ENCODE assay signal across 16 mouse cellular contexts in genomic region chr12:110993226-110993625, GRCm38 (mm10). TPM values are rescaled to one million over a fixed set of nuclear protein-coding genes. Genes with fewer than 3 reads are reported as not detected.
A peak's percentile ranks its signal among the peaks of the same experiment; 100 is the strongest.
DNase-seq lines count a peak whose midpoint lies in the region; ATAC-seq and TF ChIP-seq lines count a peak whose summit lies in the region.
"Had no signal": no experiment of that assay in that cellular context is flagged by ENCODE, and none has a peak within 500 bp of the region (broad histone marks: within the 10 kb centered on the region; RNA-seq: fewer than 3 reads in every experiment).

No protein-coding gene starts in this region.

- no peaks in the 10 kb centered on the region for H3K36me3 ChIP-seq in hindbrain, embryonic 13.5 days
- no peaks in the 10 kb centered on the region for H3K36me3 ChIP-seq in hindbrain, embryonic 16.5 days (ENCODE audit: control insufficient read depth, insufficient read depth, low read length)
- no peaks in the 10 kb centered on the region for H3K36me3 ChIP-seq in intestine, embryonic 15.5 days
- H3K36me3 ChIP-seq in intestine, postnatal 0 days (ENCODE audit: control insufficient read depth, insufficient read depth) = no peaks in the 10 kb centered on the region
- H3K36me3 ChIP-seq: forebrain, embryonic 15.5 days; heart, embryonic 15.5 days; limb, embryonic 15.5 days; midbrain, embryonic 12.5 days; neural tube, embryonic 13.5 days had no signal

- H3K27me3 ChIP-seq in hindbrain, embryonic 13.5 days = no peaks in the 10 kb centered on the region
- no peaks in the 10 kb centered on the region for H3K27me3 ChIP-seq in hindbrain, embryonic 16.5 days (replicated peaks; ENCODE audit: control insufficient read depth, insufficient read depth, low read length)
- H3K27me3 ChIP-seq in intestine, embryonic 15.5 days (replicated peaks) = no peaks in the 10 kb centered on the region
- H3K27me3 ChIP-seq in intestine, postnatal 0 days (replicated peaks; ENCODE audit: control insufficient read depth, insufficient read depth, low read length) = no peaks in the 10 kb centered on the region
- H3K27me3 ChIP-seq: forebrain, embryonic 15.5 days; heart, embryonic 15.5 days; limb, embryonic 15.5 days; megakaryocyte, embryonic 14.5 days; midbrain, embryonic 12.5 days; neural tube, embryonic 13.5 days had no signal

- no peak overlapping the region for H3K4me2 ChIP-seq in hindbrain, embryonic 13.5 days
- no peak overlapping the region for H3K4me2 ChIP-seq in hindbrain, embryonic 16.5 days (ENCODE audit: low read length)
- H3K4me2 ChIP-seq in intestine, embryonic 15.5 days (replicated peaks) = no peak overlapping the region
- H3K4me2 ChIP-seq in intestine, postnatal 0 days (replicated peaks; ENCODE audit: low read depth) = 0 out of 2 replicates have a peak overlapping the region, but pooled peaks have one; percentile 83

- WGBS in hindbrain, embryonic 13.5 days = 95% methylated on average over 3 of the region's 3 CpGs
- 100% methylated on average over 3 of the region's 3 CpGs for WGBS in hindbrain, embryonic 16.5 days
- 72% methylated on average over 3 of the region's 3 CpGs for WGBS in intestine, embryonic 15.5 days
- 44% methylated on average over 3 of the region's 3 CpGs for WGBS in intestine, postnatal 0 days

- H3K4me1 ChIP-seq in hindbrain, embryonic 13.5 days (replicated peaks) = peaks cover 22% of the 10 kb centered on the region
- H3K4me1 ChIP-seq in hindbrain, embryonic 16.5 days (ENCODE audit: control insufficient read depth, insufficient read depth, low read depth, low read length) = peaks cover 4% of the 10 kb centered on the region; the same call in 1 of the 2 replicates
- peaks cover 18% of the 10 kb centered on the region for H3K4me1 ChIP-seq in intestine, embryonic 15.5 days (replicated peaks)
- no peaks in the 10 kb centered on the region; the same call in 1 of the 2 replicates for H3K4me1 ChIP-seq in intestine, postnatal 0 days (replicated peaks; ENCODE audit: control insufficient read depth, insufficient read depth, low read length)

- H3K4me3 ChIP-seq in hindbrain, embryonic 13.5 days = no peak overlapping the region
- H3K4me3 ChIP-seq in hindbrain, embryonic 16.5 days (ENCODE audit: low read length) = no peak overlapping the region
- H3K4me3 ChIP-seq in intestine, embryonic 15.5 days (replicated peaks) = no peak overlapping the region
- H3K4me3 ChIP-seq in intestine, postnatal 0 days (ENCODE audit: low read depth, low read length) = no peak overlapping the region

- H3K27ac ChIP-seq in hindbrain, embryonic 13.5 days = 0 out of 2 replicates have a peak overlapping the region, but pooled peaks have one; percentile 4
- no peak overlapping the region for H3K27ac ChIP-seq in hindbrain, embryonic 16.5 days (ENCODE audit: low read depth, low read length)
- peak overlapping the region; percentile 49; the same call in 1 of the 2 replicates for H3K27ac ChIP-seq in intestine, embryonic 15.5 days
- 0 out of 2 replicates have a peak overlapping the region, but pooled peaks have one; percentile 91 for H3K27ac ChIP-seq in intestine, postnatal 0 days (ENCODE audit: low read depth, low read length)
- H3K27ac ChIP-seq: forebrain, embryonic 15.5 days; heart, embryonic 15.5 days; midbrain, embryonic 12.5 days; neural tube, embryonic 13.5 days had no signal

- no peaks in the 10 kb centered on the region for H3K9me3 ChIP-seq in hindbrain, embryonic 13.5 days
- no peaks in the 10 kb centered on the region for H3K9me3 ChIP-seq in hindbrain, embryonic 16.5 days (ENCODE audit: control insufficient read depth, low read length)
- no peaks in the 10 kb centered on the region for H3K9me3 ChIP-seq in intestine, embryonic 15.5 days
- peaks cover 6% of the 10 kb centered on the region; the same call in 1 of the 2 replicates for H3K9me3 ChIP-seq in intestine, postnatal 0 days (ENCODE audit: control insufficient read depth)
- H3K9me3 ChIP-seq: forebrain, embryonic 15.5 days had no signal

- DNase-seq in yolk sac, embryonic 10.5 days (ENCODE audit: low spot score) = peak; percentile 76
- DNase-seq: adrenal gland, adult 8-10 months; B cell, adult 2 months; liver, postnatal 0 days; lung, postnatal 36 days had no signal

- H3K9ac ChIP-seq in hindbrain, embryonic 13.5 days = no peak overlapping the region
- no peak overlapping the region for H3K9ac ChIP-seq in hindbrain, embryonic 16.5 days (ENCODE audit: low read depth, low read length)
- no peak overlapping the region for H3K9ac ChIP-seq in intestine, embryonic 15.5 days
- no peak overlapping the region for H3K9ac ChIP-seq in intestine, postnatal 0 days (ENCODE audit: low read depth, low read length)
- H3K9ac ChIP-seq: forebrain, embryonic 15.5 days; limb, embryonic 15.5 days; liver, postnatal 0 days; midbrain, embryonic 12.5 days; neural tube, embryonic 13.5 days had no signal

- no peak for ATAC-seq in hindbrain, embryonic 13.5 days (ENCODE audit: low FRiP score)
- no peak for ATAC-seq in hindbrain, embryonic 16.5 days
- no peak for ATAC-seq in intestine, embryonic 15.5 days
- no peak for ATAC-seq in intestine, postnatal 0 days
- no peak for ATAC-seq in megakaryocyte, adult 5-6 weeks (ENCODE audit: poor library complexity, severe bottlenecking)
- ATAC-seq: forebrain, embryonic 15.5 days; liver, postnatal 0 days had no signal

- no peak for TF ChIP-seq CTCF in intestine, postnatal 0 days (IDR thresholded peaks at IDR 0.05; ENCODE audit: low read depth)

RNA-seq across cellular contexts. Expression of gene Ankrd9, which starts 14.4 kb away (rescaled TPM):
- polyA plus RNA-seq in hindbrain, embryonic 13.5 days (2015; fragmentation: Nextera tagmentation; extraction: Ambion mirVana) = 6.8 and 7.5 TPM in 2 replicates
- 12.2 and 14.2 TPM in 2 replicates for polyA plus RNA-seq in hindbrain, embryonic 16.5 days (2015; fragmentation: Nextera tagmentation; extraction: Ambion mirVana)
- polyA plus RNA-seq in intestine, embryonic 15.5 days (2015; fragmentation: Nextera tagmentation; extraction: Ambion mirVana) = 22.7 and 25.8 TPM in 2 replicates
- 76.3 and 80.0 TPM in 2 replicates for polyA plus RNA-seq in intestine, postnatal 0 days (2015; fragmentation: Nextera tagmentation; extraction: Ambion mirVana)
- 1.6 and 2.8 TPM in 2 replicates for total RNA-seq in megakaryocyte, adult 5-6 weeks (2015)
- total RNA-seq in megakaryocyte, adult 5-6 weeks (2017) = 3.0 and 3.3 TPM in 2 replicates

RNA-seq across cellular contexts. Expression of gene Rcor1, which starts 45.9 kb away (rescaled TPM):
- polyA plus RNA-seq in hindbrain, embryonic 13.5 days (2015; fragmentation: Nextera tagmentation; extraction: Ambion mirVana) = 5.2 and 5.6 TPM in 2 replicates
- 4.1 and 4.5 TPM in 2 replicates for polyA plus RNA-seq in hindbrain, embryonic 16.5 days (2015; fragmentation: Nextera tagmentation; extraction: Ambion mirVana)
- 9.1 and 9.6 TPM in 2 replicates for polyA plus RNA-seq in intestine, embryonic 15.5 days (2015; fragmentation: Nextera tagmentation; extraction: Ambion mirVana)
- polyA plus RNA-seq in intestine, postnatal 0 days (2015; fragmentation: Nextera tagmentation; extraction: Ambion mirVana) = 7.0 and 7.9 TPM in 2 replicates
- 30.6 and 33.5 TPM in 2 replicates for total RNA-seq in megakaryocyte, adult 5-6 weeks (2015)
- 22.8 and 29.4 TPM in 2 replicates for total RNA-seq in megakaryocyte, adult 5-6 weeks (2017)
